24 mouse cellular contexts compared by ENCODE assay signal in the genomic region with DNA sequence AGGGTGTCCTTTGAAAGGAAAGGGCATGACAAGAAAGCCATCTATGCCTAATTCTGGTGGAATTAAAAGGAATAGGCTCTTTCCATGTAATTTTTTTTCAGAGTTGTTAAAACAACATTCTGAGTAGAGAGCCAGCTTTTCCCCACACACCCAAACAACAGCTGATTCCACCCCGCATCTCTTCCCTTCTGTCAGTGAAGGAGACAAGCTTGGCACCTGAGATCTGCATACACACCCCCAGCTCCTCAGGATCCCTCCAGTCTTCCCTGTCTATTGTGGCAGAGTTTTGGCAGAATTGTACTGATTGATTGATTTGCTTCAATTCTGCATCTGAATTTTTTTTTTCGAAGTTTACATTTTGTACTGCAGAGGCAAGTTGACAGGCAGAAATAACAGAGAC. TPM values are rescaled to one million over a fixed set of nuclear protein-coding genes. Genes with fewer than 3 reads are reported as not detected.
"Had no signal": no experiment of that assay in that cellular context is flagged by ENCODE, and none has a peak within 500 bp of the region (broad histone marks: within the 10 kb centered on the region; RNA-seq: fewer than 3 reads in every experiment).

No protein-coding gene starts in this region.

- ATAC-seq: inflammation-experienced regulatory T-cells, adult 6 months; intestine, embryonic 16.5 days; liver, postnatal 0 days; lung, postnatal 0 days; midbrain, embryonic 15.5 days had no signal

- H3K27me3 ChIP-seq: limb, embryonic 15.5 days; midbrain, embryonic 15.5 days; neural tube, embryonic 13.5 days had no signal

- H3K4me2 ChIP-seq: limb, embryonic 12.5 days; limb, embryonic 15.5 days; liver, embryonic 11.5 days; lung, embryonic 14.5 days; midbrain, embryonic 12.5 days; midbrain, embryonic 15.5 days; neural tube, embryonic 13.5 days had no signal

- H3K9ac ChIP-seq: limb, embryonic 12.5 days; limb, embryonic 15.5 days; liver, embryonic 14.5 days; liver, postnatal 0 days; lung, embryonic 14.5 days; midbrain, embryonic 12.5 days; midbrain, embryonic 15.5 days; neural tube, embryonic 13.5 days had no signal

- H3K4me3 ChIP-seq: limb, embryonic 12.5 days; limb, embryonic 15.5 days; midbrain, embryonic 12.5 days; midbrain, embryonic 15.5 days; neural tube, embryonic 13.5 days had no signal

- H3K27ac ChIP-seq: kidney, postnatal 0 days; limb, embryonic 12.5 days; limb, embryonic 15.5 days; liver, embryonic 14.5 days; macrophage; midbrain, embryonic 12.5 days; midbrain, embryonic 15.5 days; neural tube, embryonic 13.5 days; stomach, postnatal 0 days had no signal

- DNase-seq: kidney, adult 18-20 months; kidney, adult 9 months; kidney, postnatal 25 days; liver, postnatal 0 days; lung, embryonic 14.5 days; retina, postnatal 1 day; right cerebral cortex, postnatal 14 days; right cerebral cortex, postnatal 4 days; thymus, postnatal 25 days had no signal

- H3K9me3 ChIP-seq: limb, embryonic 15.5 days; midbrain, embryonic 12.5 days; midbrain, embryonic 15.5 days; neural tube, embryonic 13.5 days had no signal

- H3K36me3 ChIP-seq: limb, embryonic 12.5 days; limb, embryonic 15.5 days; midbrain, embryonic 12.5 days; midbrain, embryonic 15.5 days; neural tube, embryonic 13.5 days had no signal

RNA-seq across cellular contexts. Expression of a gene that starts 6.0 kb away (rescaled TPM):
- total RNA-seq: megakaryocyte, adult 5-6 weeks; neutrophil, adult 5-6 weeks had no signal
